Mouse (Mus musculus) right cerebral cortex, adult 18-20 months (tissue): ENCODE results near the gene Pex11b.
"Not testable (repeated sequence)": the region's sequence is repeated elsewhere in the genome, so short reads cannot be mapped to it uniquely, and the experiment has no call there.

Experiments
- DNase-seq: peaks from one replicate; pipeline ENCODE4 v3.0.0; 2022; ENCODE audit warnings: mixed read lengths

Gene Pex11b

DNA sequence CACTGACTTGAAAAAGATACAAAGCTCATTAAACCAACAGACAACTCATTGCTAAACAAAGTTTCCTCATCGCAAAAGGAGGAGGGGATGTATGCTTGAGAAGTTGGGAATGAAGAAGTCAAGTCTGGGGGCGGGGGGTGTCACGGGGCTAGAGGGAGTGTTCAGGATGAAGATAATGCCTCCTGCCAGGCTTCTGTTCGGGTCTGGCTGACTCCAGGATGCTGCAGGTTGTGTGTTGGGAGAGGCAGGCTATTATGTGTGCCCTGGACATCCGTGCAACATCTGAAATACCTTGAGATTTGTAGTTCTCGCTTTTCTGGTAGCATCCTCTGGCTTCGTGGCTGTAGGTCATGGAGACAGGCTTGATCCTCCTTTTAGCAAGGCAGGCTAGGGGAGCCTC is 43.3 kb downstream of the Pex11b start:
- DNase-seq, result no peak

DNA sequence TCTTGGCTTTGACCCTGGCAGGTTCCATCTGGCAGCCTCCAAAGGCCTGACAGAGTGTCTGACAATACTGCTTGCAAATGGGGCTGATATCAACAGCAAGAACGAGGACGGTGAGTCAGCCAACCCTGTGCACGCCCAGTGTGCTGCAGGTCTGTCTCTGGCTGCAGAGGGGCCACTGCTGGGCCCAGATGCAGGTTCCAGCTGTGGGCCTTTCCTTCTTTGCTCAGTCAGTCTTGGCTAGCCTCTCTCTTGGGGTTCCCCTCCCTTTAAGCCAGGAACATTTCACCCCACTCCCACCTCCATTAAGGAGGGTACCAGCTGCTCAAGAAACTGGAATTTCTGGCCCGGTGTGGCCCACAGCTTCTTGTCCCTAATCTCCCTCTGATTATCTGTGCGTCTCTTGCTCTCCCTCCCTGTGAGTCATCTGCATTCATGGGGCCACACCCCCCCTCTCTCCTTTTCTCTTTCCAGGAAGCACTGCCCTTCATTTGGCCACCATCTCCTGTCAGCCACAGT is 44.0 kb downstream of the Pex11b start:
- no peak for DNase-seq

DNA sequence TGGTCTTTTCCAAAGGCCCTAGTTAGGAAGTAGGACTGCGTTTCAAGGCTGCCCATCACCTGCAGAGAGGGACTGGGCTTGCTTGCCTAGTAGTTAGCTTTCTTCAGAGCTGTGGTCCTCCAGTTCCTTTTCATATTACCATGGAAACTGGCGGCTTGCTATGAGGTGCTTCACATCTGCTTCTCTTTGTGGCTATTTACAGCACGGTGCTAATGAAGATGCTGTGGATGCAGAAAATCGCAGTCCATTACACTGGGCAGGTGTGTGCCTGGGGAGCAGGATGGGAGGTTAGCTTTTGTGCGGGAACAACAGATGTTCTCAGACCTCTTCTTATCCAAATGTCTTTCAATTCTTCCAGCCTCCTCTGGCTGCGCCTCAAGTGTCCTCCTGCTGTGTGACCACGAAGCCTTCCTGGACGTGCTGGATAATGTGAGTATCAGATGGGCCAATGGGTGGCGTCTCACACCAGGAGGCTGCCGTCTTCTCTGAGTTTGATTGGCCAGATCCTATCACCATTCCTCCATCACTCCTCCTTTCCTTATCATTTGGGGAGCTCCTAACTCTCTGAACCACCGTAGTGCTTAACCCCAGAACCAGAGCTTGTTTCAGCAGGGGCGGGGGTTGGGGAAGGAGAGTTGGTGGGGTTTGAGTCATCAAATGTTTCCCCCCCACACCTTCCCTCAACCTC is 45.2 kb downstream of the Pex11b start:
- no peak for DNase-seq

DNA sequence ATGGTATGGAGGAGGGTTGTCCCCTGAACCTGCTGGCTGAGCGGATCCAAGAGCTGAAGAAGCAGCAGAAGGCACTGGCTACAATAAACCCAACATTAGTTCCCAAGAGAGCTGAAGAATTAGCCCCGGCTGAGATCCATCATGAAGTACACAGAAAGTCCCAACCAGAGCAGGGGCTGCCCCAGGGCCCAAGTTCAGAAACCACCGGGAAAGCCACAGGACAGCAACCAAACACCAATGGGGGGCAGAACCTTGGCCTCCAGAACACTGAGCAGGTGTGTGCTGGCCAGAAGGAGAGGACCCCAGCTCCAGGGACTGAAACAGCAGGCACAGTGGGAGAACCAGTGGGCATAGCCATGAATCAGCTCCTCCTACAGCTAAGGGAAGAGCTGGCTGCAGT is 48.3 kb downstream of the Pex11b start:
- DNase-seq, result no peak

DNA sequence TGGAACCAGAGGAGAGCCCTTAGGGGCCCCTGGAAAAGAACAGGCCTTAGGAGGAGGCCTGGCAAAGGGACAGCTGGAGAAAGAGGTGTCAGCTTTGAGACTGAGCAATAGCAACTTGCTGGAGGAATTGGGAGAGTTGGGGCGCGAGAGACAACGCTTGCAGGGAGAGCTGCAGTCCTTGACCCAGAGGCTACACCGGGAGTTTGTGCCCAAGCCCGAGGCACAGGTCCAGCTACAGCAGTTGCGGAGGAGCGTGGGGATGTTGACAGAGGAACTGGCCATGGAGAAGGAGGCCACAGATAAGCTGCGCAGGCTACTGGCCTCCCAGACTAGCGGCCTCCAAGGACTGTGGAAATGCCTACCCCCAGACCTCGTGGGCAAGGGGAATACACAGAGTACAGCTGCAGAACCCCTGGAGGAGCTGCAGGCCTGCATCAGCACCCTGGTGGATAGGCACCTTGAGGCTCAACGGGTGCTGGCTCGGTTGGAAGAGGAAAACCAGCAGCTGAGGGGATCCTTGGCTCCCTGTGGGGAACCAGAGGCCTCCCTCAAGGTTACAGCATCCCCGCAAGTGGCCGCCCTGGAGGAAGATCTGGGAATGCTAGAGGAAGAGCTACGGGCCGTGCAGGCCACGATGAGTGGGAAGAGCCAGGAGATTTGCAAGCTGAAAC is 49.1 kb downstream of the Pex11b start:
- DNase-seq, result no peak

DNA sequence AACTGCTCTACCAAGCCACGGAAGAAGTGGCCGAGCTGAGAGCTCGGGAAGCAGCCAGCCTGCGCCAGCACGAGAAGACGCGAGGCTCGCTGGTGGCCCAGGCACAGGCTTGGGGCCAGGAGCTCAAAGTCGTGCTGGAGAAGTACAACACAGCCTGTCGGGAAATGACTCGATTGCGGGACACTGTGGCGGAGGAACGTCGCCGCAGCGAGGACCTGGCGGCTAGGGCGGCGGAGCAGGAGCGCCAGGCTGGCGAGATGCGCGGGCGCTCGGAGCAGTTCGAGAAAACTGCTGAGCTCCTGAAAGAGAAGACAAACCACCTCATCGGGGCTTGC is 49.6 kb downstream of the Pex11b start:
- no peak for DNase-seq

DNA sequence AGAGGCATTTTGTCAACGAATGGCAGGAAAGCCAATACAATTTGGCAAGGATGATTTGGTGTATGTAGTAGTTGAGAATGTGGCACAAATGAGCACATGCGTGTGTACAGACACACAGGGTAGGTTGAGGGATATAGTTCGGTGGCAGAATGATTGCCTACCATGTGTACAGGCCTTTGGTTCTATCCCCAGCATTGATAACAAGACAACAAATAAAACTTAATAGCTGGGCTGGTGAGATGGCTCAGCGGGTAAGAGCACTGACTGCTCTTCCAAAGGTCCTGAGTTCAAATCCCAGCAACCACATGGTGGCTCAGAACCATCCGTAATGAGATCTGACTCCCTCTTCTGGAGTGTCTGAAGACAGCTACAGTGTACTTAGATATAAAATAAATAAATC is 50.9 kb downstream of the Pex11b start:
- DNase-seq, result not testable (repeated sequence)

DNA sequence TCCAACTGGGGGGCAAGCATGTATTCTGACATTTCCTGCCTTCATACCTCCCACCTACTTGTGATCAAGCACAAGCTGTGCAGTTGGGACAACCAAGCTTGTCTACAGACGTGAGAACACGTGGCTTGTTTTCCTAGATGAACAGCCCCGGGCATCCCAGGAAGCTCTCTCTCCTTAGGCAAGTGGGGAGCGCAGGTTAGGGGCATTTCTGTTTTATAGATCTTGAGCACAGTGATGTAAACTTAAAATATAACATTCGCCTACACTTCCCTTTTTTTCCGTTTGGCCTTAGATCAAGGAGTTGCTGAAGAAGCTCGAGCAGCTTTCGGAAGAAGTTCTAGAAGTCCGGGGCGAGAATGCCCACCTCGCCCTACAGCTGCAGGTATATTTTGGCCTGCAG is 53.7 kb downstream of the Pex11b start:
- DNase-seq, result no peak

DNA sequence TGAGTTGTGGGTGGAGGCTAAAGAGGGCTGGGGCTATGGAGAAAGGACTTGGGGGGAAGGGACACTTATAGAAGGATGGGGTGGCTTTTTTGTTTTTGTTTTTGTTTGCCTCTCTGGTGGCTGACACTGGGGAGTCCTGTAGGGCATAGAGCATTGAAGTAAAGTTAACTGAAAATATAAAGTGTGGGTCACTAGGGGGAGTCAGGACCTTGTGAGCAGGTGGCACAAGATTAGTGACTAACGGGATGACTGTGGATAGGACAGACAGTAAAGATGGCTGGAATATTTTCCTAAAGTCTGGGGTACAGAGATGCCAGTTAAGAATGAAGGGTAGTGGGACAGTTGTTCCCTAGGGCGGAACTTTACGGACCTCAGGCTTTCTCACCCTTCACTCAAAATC is 55.1 kb downstream of the Pex11b start:
- DNase-seq, result no peak

DNA sequence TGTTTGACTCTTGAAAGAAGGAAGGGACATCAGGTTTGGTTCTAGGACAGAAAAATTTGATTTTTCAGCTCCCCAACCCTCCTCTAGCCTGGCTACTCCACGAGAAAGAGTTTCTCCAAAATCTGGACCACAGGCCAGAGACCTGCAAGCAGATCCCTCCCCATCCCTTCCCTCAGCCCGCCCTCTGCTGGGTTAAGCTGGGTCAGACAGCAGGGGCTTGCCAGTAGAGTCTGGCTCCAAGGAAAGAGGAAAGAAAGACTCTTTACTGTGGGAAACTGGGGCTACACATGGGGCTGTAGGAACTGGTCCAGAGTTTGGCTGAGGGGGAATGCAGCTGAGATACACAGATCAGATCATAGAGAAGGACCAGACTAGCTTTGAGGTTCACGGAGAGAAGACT is 57.3 kb downstream of the Pex11b start:
- DNase-seq, result no peak

DNA sequence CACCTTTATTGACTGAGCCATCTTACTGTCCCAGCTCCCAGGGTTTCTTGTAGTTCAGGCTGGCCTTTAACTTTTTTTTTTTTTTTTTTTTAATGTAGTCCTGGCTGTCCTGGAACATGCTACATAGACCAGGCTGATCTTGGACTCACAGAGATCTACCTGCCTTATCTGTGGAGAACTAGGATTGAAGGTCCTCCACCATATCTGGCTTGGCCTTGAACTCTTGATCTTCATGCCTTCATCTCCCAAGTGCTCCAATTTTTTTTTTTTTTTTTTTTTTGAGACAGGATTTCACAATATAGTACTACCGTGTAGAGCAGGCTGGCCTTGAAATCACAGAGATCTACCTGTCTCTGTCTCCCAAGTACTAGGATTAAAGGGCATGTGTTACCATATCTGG is 58.4 kb downstream of the Pex11b start:
- DNase-seq, result no peak
